Mouse (Mus musculus) forebrain, embryonic 13.5 days (tissue): ENCODE measurements at regions not wholly inside any gene's neighbourhood (a gene's known extent, or its start where the extent isn't known, plus 50 kb on each side); places are given as distances from the start of the nearest gene placed in this dataset.

Experiments
- ATAC-seq: fragments of 200-750 bp; cut with Nextera tagmentation; 2 replicates; pipeline ENCODE4 v1.8.0; 2017
- H3K27ac ChIP-seq: fragments of 300-500 bp; sonication (generic); 2 replicates; pipeline ENCODE4 v1.5.1; 2015; ENCODE audit warnings: inconsistent platforms, mild to moderate bottlenecking, moderate library complexity
- H3K27me3 ChIP-seq: fragments of 300-500 bp; sonication (generic); 2 replicates; pipeline ENCODE4 v1.6.1; 2015; ENCODE audit warnings: mild to moderate bottlenecking, inconsistent platforms
- H3K36me3 ChIP-seq: fragments of 300-500 bp; sonication (generic); 2 replicates; pipeline ENCODE4 v1.6.1; 2015; ENCODE audit warnings: mild to moderate bottlenecking, inconsistent platforms; ENCODE audit not compliant: poor library complexity, severe bottlenecking
- H3K4me1 ChIP-seq: fragments of 300-500 bp; sonication (generic); 2 replicates; pipeline ENCODE4 v1.6.1; 2015; ENCODE audit warnings: inconsistent platforms
- H3K4me2 ChIP-seq: fragments of 300-500 bp; sonication (generic); 2 replicates; pipeline ENCODE4 v1.6.1; 2015; ENCODE audit warnings: inconsistent platforms, mild to moderate bottlenecking, moderate library complexity
- H3K4me3 ChIP-seq: fragments of 300-500 bp; sonication (generic); 2 replicates; pipeline ENCODE4 v1.5.1; 2015; ENCODE audit warnings: mild to moderate bottlenecking, inconsistent platforms
- H3K9ac ChIP-seq: fragments of 300-500 bp; sonication (generic); 2 replicates; pipeline ENCODE4 v1.6.1; 2015; ENCODE audit warnings: mild to moderate bottlenecking, inconsistent platforms
- H3K9me3 ChIP-seq: fragments of 300-500 bp; sonication (generic); replicated peaks from 2 replicates; pipeline ENCODE4 v1.6.1; 2016; ENCODE audit warnings: inconsistent platforms
- WGBS: fragments of 180-500 bp; shearing (Covaris S2); methylation state at CpG from one replicate; pipeline ENCODE4 v1.1.7; 2015; 5-methylcytosine and 5-hydroxymethylcytosine counted together

DNA sequence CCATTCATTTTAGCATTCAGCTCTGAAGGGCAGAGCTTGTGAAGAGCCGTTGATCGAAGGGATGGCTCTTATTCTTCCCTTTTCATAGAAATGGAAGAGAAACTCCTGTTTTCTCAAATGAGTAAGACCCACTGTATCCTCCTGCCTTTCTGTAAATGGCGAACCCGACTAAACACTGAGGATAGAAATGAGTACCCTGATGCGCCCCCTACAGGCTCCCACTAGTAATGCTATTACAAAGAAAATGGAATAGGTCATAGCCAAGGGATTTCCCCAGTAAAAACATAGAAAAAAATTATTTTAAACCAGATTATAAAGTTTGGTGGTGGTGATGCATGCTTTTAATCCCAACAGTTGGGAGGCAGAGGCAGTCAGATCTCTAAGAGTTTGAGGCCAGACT is 162.1 kb downstream of the Etnk1 start:
- no peak overlapping the region for H3K4me3 ChIP-seq
- no peaks in the 10 kb centered on the region for H3K27me3 ChIP-seq
- no peak overlapping the region for H3K9ac ChIP-seq
- no peaks in the 10 kb centered on the region for H3K9me3 ChIP-seq
- no peak for ATAC-seq
- no peak overlapping the region for H3K4me2 ChIP-seq
- H3K36me3 ChIP-seq: no peaks in the 10 kb centered on the region
- 75% methylated on average over 5 of the region's 5 CpGs for WGBS
- peaks cover 5% of the 10 kb centered on the region for H3K4me1 ChIP-seq
- no peak overlapping the region for H3K27ac ChIP-seq

DNA sequence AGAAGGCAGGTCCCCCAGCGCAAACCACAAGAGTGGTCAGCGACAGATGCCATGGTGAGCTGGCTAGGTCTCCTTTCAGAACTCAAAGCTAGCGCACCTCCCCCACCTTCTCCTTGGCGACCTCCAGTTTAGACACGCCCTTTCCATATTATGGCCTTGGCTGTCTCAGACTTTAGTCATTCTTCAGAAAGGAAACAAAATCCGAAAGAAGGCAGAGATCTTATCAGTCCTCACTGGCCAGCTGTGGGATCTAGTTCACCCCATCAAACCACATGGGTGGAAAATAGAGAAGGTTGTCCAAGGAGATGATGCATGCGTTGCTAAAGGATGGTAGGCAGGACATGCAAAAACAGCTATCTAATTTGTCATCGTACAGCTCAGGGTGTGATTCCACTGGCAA is 166.5 kb downstream of the Etnk1 start:
- Histone ChIP-seq H3K36me3 (no peaks in the 10 kb centered on the region), H3K4me2 (no peak overlapping the region), H3K9ac (no peak overlapping the region), H3K27ac (no peak overlapping the region), H3K9me3 (no peaks in the 10 kb centered on the region), H3K4me3 (no peak overlapping the region), H3K27me3 (no peaks in the 10 kb centered on the region), H3K4me1 (no peaks in the 10 kb centered on the region)
- 94% methylated on average over 8 of the region's 8 CpGs for WGBS
- ATAC-seq: no peak

DNA sequence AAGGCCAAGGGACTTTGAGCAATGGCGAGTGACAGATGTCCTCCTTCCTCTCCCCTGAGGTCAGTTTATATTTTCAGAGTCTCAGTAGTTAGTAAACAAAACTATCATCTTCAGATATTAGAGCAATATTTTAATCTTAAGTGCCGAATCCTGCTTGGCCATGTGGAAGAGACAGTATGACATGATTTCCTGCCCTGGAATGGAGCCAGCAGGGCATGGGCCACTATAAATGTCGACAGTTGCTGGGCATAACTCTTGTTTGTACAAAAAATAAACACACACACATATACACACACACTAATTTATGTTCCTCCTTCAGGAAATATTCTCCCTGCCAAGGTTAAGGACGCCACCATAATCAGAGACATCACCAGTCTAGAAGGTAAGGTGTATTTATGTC is 169.6 kb downstream of the Etnk1 start:
- H3K4me2 ChIP-seq: no peak overlapping the region
- no peak overlapping the region for H3K9ac ChIP-seq
- WGBS: 86% methylated on average over 4 of the region's 4 CpGs
- no peaks in the 10 kb centered on the region for H3K27me3 ChIP-seq
- H3K4me3 ChIP-seq: no peak overlapping the region
- H3K36me3 ChIP-seq: no peaks in the 10 kb centered on the region
- no peak for ATAC-seq
- H3K27ac ChIP-seq: no peak overlapping the region
- no peaks in the 10 kb centered on the region for H3K4me1 ChIP-seq
- H3K9me3 ChIP-seq: no peaks in the 10 kb centered on the region

DNA sequence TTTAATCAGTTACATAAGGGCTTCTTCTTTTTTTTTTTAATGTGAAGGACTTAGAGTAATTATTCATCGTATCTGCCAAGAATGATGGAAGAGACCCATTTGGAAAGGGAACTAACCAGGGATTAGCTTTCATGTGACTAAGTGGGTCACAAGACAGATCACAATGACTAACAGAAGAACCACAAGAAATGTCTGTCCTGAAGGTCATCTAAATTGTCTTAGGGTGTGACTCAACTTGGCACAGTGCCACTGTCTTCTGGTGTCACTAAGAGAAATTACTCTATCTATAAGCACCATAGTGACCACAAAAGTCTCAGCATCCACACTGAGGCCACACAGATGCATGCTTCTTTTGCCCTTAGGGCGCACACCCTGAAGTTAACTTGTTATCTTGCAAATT is 182.0 kb downstream of the Etnk1 start:
- H3K4me3 ChIP-seq: no peak overlapping the region
- H3K9ac ChIP-seq: no peak overlapping the region
- no peaks in the 10 kb centered on the region for H3K4me1 ChIP-seq
- no peak overlapping the region for H3K27ac ChIP-seq
- H3K9me3 ChIP-seq: no peaks in the 10 kb centered on the region
- ATAC-seq: no peak
- no peak overlapping the region for H3K4me2 ChIP-seq
- 88% methylated on average over 2 of the region's 2 CpGs for WGBS
- no peaks in the 10 kb centered on the region for H3K36me3 ChIP-seq
- no peaks in the 10 kb centered on the region for H3K27me3 ChIP-seq

DNA sequence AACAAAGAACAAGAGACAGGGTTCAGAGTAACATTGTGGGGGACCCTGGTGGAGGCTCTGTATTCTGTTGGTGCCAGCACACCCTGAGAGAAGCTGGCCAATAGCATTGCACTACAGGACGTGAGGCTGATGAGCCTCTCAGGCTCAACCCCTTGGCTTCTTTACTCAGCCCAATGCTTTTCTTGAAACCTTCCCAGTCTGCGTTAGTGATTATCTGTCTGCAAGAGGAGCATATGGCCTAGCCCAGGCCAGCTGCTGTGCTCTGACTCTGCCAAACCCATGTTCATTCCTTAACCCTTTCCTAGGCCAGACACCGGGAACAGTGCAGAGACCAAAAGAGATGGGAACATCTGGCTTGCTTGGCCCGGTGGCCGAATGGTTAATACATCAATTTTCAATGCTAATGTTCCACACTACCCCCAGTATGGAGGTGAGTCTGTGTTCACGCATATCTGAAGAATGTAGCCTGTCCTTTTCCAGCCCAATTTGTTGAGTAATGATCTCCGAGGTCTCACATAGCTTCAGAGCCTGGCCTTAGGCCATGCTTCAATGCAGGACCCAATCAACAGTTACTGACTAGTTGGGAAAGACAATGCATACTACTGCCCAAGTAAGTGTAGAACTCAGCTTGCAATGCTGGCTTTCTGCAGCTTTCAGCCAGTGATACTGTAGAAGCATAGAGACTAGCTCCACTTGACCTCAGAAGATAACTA is 192.5 kb downstream of the Etnk1 start:
- H3K9ac ChIP-seq: no peak overlapping the region
- peak; percentile 96 for ATAC-seq
- no peak overlapping the region for H3K4me3 ChIP-seq
- H3K36me3 ChIP-seq: no peaks in the 10 kb centered on the region
- H3K27ac ChIP-seq: peak overlapping the region; percentile 67
- no peaks in the 10 kb centered on the region for H3K9me3 ChIP-seq
- 71% methylated on average over 7 of the region's 7 CpGs for WGBS
- H3K27me3 ChIP-seq: no peaks in the 10 kb centered on the region
- H3K4me2 ChIP-seq: no peak overlapping the region
- H3K4me1 ChIP-seq: 0 out of 2 replicates have a peak, but pooled peaks cover 9% of the 10 kb centered on the region

DNA sequence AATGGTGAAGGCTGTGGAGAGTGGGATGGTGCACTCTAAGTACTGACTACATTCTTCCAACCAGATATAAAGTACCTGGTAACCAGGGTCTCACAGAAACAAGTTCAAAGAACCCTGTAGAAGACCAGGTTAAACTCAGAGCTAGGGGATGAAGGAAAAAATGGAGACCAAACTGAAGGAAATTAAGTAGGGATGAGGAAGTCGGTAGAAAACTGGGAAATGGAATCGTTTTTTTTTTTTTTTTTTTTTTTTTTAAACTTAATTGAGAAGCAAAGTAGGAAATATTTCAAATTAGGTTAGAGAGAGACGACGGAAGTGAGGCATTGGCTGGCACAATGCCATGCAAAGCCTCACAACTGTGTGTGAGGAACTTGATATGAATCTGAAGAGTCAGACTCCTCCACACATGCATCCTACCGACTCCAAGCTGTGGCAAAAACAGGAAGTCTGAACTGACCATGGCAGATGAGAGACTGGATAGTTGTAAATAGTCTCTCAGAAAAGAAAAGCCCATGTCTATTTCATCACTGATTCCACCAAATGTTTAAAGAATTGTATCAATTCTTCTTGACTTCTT is 194.2 kb downstream of the Etnk1 start:
- Histone ChIP-seq H3K9ac (no peak overlapping the region), H3K27ac (no peak overlapping the region), H3K27me3 (no peaks in the 10 kb centered on the region), H3K4me1 (0 out of 2 replicates have a peak, but pooled peaks cover 9% of the 10 kb centered on the region), H3K9me3 (no peaks in the 10 kb centered on the region), H3K36me3 (no peaks in the 10 kb centered on the region), H3K4me2 (no peak overlapping the region), H3K4me3 (no peak overlapping the region)
- 79% methylated on average over 5 of the region's 5 CpGs for WGBS
- ATAC-seq: no peak

DNA sequence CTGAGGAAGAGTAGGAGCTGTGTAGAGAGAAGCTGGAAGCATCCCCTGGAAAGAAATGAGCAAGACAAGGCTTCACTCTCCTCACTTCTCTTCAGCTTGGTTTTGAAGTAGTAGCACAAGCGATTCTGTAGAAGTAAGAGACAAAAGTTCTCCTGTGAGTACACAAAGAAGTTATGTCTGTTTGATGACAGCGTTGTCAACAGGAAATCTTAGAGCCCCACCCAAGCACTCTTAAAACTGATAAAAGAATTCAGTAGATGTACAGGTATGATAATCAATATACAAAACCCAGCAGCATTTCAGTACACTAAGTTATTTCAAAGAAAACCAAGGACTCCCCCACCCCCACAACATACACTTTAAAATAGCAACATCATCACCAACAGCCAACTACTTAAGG is 194.9 kb downstream of the Etnk1 start:
- no peak overlapping the region for H3K27ac ChIP-seq
- H3K27me3 ChIP-seq: no peaks in the 10 kb centered on the region
- H3K4me1 ChIP-seq: 0 out of 2 replicates have a peak, but pooled peaks cover 9% of the 10 kb centered on the region
- H3K4me2 ChIP-seq: no peak overlapping the region
- no peak for ATAC-seq
- no peaks in the 10 kb centered on the region for H3K36me3 ChIP-seq
- no peak overlapping the region for H3K9ac ChIP-seq
- 97% methylated on average over 2 of the region's 2 CpGs for WGBS
- no peak overlapping the region for H3K4me3 ChIP-seq
- no peaks in the 10 kb centered on the region for H3K9me3 ChIP-seq

DNA sequence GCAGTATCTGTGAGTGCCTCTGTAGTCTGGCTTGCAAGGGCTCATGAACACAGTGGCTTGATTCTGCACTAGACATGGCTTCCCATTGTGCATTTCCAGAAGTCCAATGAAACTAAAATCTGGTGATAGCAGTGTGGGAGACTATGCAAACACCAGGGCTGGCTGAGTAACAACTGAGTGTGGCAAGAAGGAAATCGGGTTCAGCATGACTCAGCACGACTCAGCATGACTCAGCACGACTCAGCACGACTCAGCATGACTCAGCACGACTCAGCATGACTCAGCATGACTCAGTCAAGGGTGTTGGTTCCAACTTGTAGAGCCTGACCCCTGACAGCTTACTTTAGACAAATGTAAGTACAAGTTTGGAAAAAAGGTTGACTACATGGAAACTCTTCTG is 198.8 kb downstream of the Etnk1 start:
- Histone ChIP-seq H3K4me1 (no peaks in the 10 kb centered on the region), H3K4me2 (no peak overlapping the region), H3K36me3 (no peaks in the 10 kb centered on the region), H3K9me3 (no peaks in the 10 kb centered on the region), H3K4me3 (no peak overlapping the region), H3K27ac (no peak overlapping the region), H3K9ac (no peak overlapping the region), H3K27me3 (no peaks in the 10 kb centered on the region)
- WGBS: 95% methylated on average over 5 of the region's 5 CpGs
- ATAC-seq: no peak

DNA sequence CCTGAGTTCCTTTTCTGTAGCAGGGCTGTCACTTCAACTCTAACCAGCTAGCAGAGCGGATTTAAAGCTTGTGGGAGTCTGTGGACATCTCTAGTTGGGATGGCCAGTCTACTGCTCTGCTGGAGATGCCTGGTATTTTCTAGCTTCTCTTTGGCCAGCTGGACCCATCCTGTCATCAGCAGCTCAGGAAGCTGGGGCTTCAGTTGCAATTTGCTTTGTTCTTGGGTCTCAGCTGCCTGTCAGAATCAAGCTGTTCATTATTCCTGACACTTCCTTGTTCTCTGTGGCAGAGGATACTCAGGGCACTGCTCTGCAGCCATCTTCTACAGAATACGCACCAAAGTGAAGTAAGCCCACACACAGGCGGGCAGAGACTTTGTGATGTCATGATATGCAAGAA is 200.8 kb downstream of the Etnk1 start:
- WGBS: 75% methylated on average over 3 of the region's 3 CpGs
- no peak overlapping the region for H3K27ac ChIP-seq
- H3K27me3 ChIP-seq: no peaks in the 10 kb centered on the region
- no peaks in the 10 kb centered on the region for H3K9me3 ChIP-seq
- no peak overlapping the region for H3K9ac ChIP-seq
- peaks cover 7% of the 10 kb centered on the region for H3K4me1 ChIP-seq
- no peak overlapping the region for H3K4me3 ChIP-seq
- H3K36me3 ChIP-seq: no peaks in the 10 kb centered on the region
- ATAC-seq: no peak
- no peak overlapping the region for H3K4me2 ChIP-seq

DNA sequence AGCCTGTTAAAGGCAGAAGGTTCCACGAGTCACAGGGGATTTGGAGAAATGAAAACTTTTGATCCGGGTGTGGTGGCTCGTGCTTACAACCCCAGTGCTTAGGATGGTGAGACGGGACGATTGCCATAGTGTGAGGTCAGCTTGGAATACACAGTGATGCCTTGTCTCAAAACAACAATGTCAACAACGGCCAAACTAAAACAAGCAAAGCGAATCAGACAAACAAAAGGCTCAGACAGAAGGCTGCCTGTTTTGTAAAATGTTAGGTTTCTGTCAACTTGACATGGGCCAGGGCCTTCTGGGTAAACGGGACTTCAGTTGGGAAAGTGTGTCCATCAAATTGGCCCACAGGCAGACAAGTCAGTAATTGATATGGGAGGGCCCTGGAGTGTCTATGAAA is 201.6 kb downstream of the Etnk1 start:
- 81% methylated on average over 8 of the region's 8 CpGs for WGBS

DNA sequence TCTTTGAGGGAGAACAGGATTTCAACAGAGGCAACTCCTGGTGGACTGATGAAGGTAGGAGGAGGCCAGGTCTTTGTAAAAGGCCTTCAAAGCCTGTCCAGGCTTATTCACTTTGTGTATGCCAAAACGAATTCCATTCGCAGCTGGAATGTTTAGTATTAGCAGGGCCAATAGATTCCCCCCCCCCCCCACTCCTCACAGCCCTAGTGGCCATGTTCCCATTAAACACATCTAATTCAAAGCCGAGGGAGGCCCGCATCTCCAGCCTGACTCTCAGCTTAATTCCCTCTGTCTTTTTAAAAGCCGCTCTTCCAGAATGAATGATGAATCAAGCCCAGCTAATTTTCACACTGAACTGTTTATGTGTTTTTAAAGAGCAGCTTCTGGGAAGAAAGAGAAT is 205.5 kb downstream of the Etnk1 start:
- peaks cover 13% of the 10 kb centered on the region for H3K4me1 ChIP-seq
- H3K27ac ChIP-seq: no peak overlapping the region
- WGBS: 5% methylated on average over 5 of the region's 5 CpGs
- H3K9ac ChIP-seq: no peak overlapping the region
- no peaks in the 10 kb centered on the region for H3K27me3 ChIP-seq
- ATAC-seq: 0 out of 2 replicates have a peak, but pooled peaks have one; percentile 53
- no peak overlapping the region for H3K4me2 ChIP-seq
- no peak overlapping the region for H3K4me3 ChIP-seq
- H3K9me3 ChIP-seq: no peaks in the 10 kb centered on the region
- no peaks in the 10 kb centered on the region for H3K36me3 ChIP-seq

More for the DNA sequence above, 201.6 kb downstream of the Etnk1 start:
- Histone ChIP-seq H3K36me3 (no peaks in the 10 kb centered on the region), H3K9me3 (no peaks in the 10 kb centered on the region), H3K27me3 (no peaks in the 10 kb centered on the region), H3K4me2 (no peak overlapping the region), H3K9ac (no peak overlapping the region), H3K4me1 (peaks cover 10% of the 10 kb centered on the region), H3K4me3 (no peak overlapping the region), H3K27ac (no peak overlapping the region)
- no peak for ATAC-seq

DNA sequence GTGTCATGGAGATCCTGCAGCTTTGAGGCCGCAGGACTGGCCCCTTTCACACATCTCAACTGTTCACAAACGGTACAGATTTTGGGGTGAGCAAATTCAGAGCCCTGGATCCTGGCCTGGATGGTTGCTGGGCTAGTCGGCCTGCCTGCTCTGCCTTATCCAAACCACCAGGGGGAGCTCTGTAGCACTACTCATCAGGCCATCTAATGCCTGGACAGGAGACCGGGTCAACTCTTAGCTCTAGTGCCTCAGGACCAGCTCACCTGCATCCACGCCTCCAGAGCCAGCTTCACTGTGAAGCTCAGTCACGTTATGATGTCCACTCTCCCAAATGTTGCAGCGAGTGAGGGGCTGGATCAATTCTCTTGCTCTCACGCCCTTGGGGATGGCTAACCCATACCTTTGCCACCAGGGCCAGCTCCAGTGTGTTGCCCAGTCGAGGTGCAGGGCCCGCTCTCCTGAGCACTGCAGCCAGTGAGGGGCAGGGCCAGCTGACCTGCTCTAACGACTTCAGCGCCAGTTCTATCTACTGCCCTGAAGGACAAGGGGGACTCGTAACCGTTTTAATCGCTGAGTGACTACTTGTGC is 206.8 kb downstream of the Etnk1 start:
- Histone ChIP-seq H3K36me3 (no peaks in the 10 kb centered on the region), H3K27ac (no peak overlapping the region), H3K9ac (no peak overlapping the region), H3K9me3 (no peaks in the 10 kb centered on the region), H3K4me1 (peaks cover 13% of the 10 kb centered on the region), H3K4me2 (no peak overlapping the region), H3K27me3 (no peaks in the 10 kb centered on the region), H3K4me3 (no peak overlapping the region)
- ATAC-seq: peak; percentile 27; the same call in 1 of the 2 replicates
- WGBS: 58% methylated on average over 15 of the region's 15 CpGs
